Mouse (Mus musculus) CD4-positive helper T cell, adult 2 months (primary cell): ENCODE data around the gene Prss48.

ENCODE experiments used
- DNase-seq: peaks from one replicate; pipeline ENCODE4 v3.0.0-alpha.2; 2012; ENCODE audit warnings: low read depth, missing footprints, low spot score

Prss48 gene

GRCm38 (mm10) chr3:85950914-85951313 is 51.4 kb downstream of the Prss48 start:
- DNase-seq = no peak
